Mouse (Mus musculus): Measurements from ENCODE around the gene Dgat2. TPM values are rescaled to one million over a fixed set of nuclear protein-coding genes. Genes with fewer than 3 reads are reported as not detected.
A peak's percentile ranks its signal among the peaks of the same experiment; 100 is the strongest.

Dgat2 gene
- total RNA-seq, 2 experiments from 2014 or later, result 0.42 to 2.8 TPM

DNA sequence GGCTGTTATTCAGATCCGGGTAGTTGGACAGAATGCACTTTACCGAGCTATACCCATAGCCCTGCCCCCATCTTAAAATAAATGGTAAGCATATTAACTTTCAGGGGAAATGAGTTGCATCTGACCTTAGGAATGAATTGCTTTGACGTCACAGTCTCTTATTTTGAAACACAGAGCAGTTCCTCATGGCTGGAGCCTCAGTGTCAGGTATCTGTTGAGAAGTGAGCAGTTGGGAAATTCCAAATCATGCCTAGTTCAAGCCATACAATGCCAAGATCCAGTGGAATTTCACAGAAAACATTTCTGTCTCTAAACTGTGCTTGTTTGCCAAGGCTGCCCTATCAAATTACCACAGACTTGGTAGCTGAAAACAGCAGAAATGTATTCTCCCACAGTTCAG is 39.3 kb downstream of the Dgat2 start:
- ATAC-seq (replicated peaks; ENCODE audit: low FRiP score, poor library complexity, severe bottlenecking), result no peak

DNA sequence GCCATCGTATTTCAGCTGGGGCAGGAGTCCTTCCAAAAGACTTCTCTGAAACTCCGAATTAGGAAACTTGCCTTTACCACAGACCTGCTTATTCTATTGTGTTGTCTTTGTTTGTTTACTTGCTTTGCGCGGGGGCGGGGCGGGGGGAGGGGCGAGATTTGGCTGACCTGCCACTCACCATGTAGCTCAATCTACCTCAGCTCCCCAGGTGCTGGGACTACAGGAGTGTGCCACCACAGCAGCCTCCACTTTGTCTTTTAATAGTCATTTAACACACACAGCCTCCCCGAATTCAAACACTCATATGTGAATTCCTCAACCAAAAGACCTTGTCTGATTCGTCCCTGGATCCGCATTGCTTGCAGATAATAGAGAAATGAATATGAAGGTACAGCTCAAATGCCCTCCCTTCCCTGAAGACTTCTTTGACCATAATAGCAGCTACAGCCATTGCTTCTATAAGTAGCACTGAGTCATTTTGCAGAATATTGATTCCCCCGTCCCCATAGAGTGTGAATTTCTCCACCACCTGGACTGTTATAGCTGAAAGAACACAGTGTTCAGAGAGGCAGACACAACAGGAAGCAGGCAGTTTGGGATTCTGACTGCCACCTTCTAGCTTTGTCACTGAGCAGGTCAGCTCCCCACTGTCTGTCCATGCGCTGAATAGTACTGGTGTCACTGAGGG is 40.5 kb downstream of the Dgat2 start:
- no peak for ATAC-seq (replicated peaks; ENCODE audit: low FRiP score, poor library complexity, severe bottlenecking)

DNA sequence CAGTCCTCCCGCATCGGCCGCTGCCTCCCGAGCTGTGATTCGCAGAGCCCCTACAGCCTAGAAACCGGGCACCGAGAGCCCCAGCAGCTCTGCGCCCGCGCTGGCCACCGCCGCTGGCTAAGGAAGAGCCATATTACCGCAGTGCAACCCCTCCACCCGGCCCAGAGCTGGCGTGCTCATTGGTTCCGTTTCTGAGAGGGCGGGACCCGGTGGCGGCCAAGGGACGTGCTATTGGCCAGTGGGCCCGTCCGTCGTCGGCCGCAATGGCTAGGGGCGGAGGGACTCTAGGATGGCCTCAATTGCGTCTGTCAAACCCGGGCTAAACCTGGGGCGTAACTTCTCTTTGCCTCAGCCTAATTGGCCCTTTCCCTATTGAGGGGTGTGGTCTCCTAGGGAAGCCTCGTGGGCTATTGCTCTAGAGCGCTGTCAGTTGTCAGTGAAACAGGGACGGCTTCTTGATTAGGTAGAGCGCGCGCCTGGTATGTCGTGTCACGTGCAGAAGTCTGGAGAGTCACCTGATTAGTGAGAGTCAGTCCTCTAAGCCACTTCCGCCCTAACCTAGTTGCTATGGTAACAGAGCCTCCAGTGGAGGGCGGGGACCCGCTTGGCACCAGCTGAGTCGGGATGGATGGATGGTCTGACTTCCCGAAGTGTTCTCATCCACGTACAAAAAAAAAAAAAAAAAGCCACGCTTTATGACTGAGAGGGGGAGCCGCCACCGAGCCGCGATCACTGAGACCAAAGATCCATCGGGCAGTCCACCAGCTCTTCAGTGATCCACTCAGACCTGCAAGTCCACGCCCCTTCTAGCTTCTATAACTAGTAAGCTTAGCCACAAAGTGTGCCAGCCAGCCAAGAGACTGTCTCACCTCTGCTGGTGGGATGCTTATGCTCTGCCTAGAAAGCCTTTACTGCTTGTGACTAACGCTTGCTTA is 41.3 kb downstream of the Dgat2 start, which contains the start of gene Uvrag:
TSS of gene Uvrag (minus strand) at position 158 of the 935 bp plus-strand sequence.
- ATAC-seq (replicated peaks; ENCODE audit: low FRiP score, poor library complexity, severe bottlenecking), result peak; percentile 98

DNA sequence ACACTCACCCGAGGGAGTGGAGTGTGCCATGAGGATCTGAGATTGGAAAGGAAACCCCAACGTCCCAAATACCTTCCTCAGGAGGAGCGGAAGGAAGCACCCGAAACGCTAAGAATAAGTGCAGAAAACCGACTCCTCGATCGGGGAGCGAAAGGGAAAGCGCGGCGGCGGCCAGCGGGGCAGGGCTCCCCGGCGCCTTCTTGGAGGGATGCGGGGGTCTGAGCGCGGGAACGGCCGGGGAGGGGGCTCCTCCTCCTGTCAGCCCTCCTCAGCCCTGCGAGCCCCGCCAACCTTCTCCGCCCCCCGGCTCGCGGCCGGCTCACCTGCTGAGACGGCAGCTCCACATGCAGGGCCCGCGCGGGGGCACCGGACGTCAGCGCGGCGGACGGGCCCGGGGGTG is 42.0 kb downstream of the Dgat2 start:
- no peak for ATAC-seq (replicated peaks; ENCODE audit: low FRiP score, poor library complexity, severe bottlenecking)

DNA sequence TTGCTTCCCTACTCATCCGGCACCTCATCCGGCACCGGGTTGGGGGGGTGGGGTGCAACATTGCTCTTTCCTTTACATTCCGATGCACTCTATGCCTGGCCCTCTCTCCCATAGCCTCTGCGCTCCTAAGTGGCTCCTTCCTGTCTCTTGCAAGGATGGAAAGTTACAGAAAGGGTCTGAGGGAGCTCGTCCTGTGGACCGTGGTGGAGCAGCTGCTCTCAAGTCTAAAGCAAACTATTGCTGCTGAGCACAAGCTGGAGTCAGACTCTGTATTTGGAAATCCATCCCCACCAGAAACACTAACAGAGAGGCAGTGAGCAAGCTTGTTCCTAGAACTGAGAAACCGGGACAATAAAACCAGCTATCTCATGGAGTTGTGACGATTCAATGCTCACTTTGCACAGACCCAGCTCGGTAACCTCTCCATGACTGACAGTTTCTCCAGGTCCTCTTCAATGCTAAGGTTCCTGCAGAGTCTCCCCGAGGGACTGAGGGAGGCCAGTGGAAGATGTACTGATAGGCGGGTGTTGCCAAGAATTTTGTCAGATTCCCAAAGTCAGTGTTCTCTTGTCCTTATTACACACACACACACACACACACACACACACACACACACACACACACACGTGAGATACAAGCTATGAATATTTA is 42.6 kb downstream of the Dgat2 start:
- ATAC-seq (replicated peaks; ENCODE audit: low FRiP score, poor library complexity, severe bottlenecking), result no peak

DNA sequence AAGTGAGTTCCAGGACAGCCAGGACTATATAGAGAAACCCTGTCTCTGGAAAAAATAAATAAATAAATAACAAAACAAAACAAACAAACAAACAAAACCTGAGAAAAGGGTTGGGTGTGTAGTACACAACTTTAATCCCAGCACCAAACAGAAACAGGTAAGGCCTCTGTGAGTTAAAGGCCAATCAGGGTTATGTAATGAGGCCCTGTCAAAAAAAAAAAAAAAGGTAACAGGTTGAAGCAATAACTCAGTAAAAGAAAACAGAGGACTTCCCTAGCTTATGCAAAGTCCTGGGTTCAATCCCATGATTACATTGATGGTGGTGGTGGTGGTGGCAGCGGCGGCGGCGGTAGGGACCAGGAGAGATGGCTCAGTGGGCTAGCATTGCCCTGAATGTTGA is 45.0 kb downstream of the Dgat2 start:
- no peak for ATAC-seq (replicated peaks; ENCODE audit: low FRiP score, poor library complexity, severe bottlenecking)

DNA sequence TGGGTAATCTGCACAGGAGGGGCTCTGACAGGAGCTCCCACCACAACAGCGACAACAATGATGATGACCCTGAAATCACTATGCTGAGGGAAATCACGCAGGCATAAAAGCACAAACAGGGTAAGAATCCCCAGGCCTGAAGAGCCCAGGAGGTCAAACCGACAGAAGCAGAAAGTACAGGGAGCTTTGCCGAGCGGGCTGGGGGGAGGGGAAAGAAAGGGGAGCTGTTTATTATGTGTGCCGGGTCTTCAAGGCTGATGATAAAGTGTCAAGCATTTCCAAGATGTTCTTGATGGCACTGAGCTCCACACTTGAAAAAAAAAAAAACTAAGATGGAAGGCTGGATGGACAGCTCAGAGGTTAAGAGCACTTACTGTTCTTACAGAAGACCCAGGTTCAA is 45.7 kb downstream of the Dgat2 start:
- no peak for ATAC-seq (replicated peaks; ENCODE audit: low FRiP score, poor library complexity, severe bottlenecking)

DNA sequence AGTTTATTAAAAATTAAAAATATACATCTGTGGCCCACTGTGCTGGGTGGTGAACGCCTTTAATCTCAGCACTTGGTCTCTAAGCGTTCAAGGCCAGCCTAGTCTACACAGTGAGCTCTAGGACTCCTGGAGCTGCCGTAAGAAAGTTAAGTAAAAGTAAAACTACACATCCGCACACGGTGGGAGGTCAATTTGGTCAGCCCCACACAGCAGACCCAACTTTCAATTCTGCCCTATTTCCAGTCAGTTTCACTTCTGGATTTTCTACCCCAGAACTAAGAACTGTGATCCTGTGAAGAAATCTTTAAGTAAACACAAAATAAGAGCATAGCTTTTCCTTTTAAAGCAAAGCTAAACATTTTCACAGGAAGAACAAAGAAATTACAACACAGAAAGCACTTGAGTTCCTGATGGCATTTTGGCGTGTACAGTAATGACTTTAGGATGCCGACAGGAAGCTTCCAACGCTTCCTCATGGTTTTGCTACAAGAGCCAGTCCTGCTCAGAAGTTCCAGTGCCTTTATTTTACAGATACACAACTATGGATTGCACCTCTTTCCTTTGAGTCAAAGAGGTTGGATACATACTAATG is 48.6 kb downstream of the Dgat2 start:
- no peak for ATAC-seq (replicated peaks; ENCODE audit: low FRiP score, poor library complexity, severe bottlenecking)

DNA sequence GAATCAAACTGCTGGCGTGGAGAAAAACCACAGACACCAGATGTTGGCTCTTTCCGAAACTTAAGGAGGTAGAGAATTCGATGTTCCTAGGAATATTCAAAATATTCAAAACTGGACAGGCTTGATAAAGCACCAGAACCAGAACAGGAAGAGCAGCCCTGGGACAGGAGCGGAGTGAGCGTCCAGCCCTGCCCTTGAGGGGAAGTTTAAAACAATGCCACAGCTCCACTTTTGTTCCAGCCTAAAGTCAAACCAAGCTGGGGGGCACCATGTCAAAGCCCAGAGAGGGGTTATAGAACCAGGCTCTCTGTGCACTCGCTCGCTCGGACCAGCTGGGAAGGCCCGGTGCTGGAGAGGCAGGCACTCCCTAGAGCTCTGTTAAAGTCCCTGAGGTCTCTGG is 49.9 kb downstream of the Dgat2 start:
- no peak for ATAC-seq (replicated peaks; ENCODE audit: low FRiP score, poor library complexity, severe bottlenecking)

DNA sequence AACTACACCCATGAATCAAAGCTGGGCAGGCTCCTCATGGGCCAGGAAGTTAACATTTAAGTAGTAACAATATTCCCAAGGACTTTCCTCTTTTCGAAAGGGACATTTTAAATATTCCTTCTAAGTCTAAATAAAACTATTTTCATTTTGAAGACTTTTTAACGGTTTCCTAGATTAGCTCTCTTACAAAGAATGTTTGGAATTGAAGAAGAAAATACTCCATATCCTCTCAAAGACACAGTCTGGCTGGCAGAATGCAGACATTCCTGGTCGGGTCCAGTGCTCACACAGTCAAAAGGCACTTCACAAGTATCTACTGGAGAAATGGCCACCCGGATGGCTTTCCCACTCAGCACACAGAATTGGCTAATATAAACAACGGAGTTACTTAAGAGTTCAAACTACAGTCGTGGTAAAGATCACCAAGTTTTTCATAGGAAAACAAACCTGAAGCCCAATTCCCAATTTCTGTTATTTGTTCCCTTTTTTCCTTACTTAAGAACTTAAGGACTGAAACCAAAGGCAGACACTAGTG is 50.6 kb downstream of the Dgat2 start:
- ATAC-seq (replicated peaks; ENCODE audit: low FRiP score, poor library complexity, severe bottlenecking), result no peak

DNA sequence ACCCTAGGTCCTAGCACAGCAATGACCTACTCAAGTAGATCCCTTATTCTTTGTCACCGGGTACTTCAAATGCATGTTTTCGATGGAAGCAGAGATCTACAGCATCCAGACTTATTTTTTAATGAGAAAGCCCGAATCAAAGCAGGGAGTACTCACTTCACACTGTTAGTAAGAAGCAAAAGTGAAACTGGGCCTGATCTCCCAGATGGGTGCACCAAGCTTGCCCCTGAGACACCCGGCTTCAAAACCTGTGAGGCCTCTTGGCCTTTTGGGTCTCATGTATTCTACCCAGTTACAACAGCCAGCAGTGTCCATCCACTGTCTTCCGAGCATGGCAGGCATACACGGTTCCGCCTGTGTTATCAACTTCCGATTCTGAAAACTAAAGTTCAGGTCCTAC is 53.6 kb downstream of the Dgat2 start:
- no peak for ATAC-seq (replicated peaks; ENCODE audit: low FRiP score, poor library complexity, severe bottlenecking)

DNA sequence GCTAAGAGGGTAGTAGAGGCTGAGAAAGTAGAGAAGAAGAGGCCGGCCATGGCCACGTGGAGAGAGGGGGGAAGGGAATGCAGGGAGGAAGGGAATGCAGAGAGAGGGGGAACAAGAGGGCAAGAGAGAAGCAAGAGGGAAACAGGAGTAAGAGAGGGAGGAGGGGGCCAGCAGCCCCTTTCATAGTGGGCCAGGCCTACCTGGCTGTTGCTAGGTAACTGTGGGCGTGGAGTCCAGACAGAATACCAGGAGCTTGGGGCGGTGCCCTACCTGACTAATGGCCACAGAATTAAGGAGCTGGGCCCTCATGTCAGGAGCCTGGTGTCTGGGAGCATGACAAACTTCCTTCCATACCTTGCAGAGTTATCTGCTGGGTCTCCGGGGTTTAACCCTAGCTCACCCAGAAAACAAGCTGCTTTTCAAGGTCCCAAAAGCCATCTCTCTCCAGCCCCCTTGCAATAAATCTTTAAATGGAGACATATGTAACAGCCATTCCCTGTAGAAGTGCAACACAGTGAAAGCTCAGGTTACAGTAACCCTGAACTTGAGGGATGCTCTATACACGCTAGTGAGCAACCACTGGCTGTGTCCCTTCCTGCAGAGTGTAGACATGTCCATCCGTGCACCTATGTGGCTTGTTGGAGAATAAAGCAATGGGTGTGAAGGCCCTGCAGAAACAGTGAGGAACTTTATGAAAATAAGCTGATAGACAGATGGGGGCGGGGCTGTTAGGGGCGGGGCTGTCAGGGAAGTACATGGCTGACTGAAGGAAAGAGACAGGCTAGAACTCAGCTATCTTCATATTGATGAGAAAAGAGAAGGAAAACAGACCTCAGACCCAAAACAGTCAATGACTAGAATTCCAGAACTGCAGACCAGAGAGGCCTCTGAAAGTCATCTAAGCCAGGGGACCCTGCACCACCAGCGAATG is 54.2 kb downstream of the Dgat2 start:
- no peak for ATAC-seq (replicated peaks; ENCODE audit: low FRiP score, poor library complexity, severe bottlenecking)

DNA sequence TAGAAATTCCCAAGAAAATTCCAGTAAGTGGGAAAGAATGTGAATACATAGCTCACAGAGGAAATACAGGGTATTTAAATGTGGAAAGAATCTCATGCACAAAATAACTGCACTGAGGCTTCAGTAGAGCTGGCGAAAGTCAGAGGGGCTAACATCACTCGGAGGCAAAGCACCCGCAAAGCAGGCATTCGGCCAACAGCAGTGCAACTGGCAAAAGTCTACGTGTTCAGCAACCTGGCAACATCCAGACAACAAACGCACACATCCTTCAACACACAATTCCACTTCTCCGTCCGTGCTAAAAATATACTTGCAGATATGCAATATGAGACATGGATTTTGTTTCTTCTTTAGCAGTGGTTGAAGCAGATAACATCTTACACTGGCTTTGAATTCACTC is 56.5 kb downstream of the Dgat2 start:
- no peak for ATAC-seq (replicated peaks; ENCODE audit: low FRiP score, poor library complexity, severe bottlenecking)

DNA sequence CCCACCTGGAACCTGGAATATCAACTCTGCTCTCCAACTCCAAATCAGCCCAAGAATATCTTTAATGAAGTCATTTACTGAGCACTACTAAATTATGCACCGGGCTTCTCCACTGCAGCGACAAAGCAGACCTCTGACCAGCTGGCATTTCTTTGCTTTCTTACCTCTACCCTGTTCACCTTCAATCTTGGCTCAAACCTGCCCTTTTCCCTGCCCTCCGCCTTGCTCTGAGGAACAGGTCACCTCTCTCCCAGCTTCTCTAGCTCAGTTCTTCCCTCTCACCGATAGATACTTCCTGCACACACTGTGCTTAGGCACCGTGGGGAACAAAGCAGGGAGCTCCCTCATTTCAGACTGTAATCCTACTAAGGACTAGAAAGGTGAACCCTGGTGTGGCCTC is 59.9 kb downstream of the Dgat2 start:
- no peak for ATAC-seq (replicated peaks; ENCODE audit: low FRiP score, poor library complexity, severe bottlenecking)

DNA sequence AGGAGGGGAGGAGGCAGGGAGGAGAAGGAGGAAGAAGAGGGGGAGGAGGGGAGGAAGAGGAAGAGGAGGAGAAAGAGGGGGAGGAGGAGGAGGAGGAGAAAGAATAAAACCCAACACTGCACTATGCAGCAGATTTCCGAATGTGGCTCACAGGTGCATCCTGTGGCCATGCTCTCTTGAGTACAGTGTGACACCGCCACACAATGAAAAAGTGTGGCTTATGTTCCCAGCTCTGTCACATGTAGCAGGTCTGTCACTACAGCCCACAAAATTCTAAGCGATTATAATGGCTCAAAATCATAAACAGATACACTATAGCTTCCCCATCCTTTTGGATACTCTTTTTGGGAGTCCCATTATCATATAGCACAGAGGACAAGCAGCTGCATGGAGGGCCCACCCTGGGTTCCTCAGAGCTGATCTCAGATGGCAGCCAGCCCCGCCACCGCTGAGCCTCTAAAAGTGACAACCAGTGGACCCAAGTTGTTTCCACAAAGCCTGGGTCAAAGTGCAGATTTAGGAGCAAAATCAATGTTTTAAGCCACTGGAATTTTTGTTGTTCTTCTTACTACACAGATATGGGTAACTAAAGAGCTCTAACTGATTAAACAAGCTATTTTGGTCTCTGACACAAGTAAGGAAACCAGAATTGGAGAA is 61.5 kb downstream of the Dgat2 start:
- ATAC-seq (replicated peaks; ENCODE audit: low FRiP score, poor library complexity, severe bottlenecking), result no peak

DNA sequence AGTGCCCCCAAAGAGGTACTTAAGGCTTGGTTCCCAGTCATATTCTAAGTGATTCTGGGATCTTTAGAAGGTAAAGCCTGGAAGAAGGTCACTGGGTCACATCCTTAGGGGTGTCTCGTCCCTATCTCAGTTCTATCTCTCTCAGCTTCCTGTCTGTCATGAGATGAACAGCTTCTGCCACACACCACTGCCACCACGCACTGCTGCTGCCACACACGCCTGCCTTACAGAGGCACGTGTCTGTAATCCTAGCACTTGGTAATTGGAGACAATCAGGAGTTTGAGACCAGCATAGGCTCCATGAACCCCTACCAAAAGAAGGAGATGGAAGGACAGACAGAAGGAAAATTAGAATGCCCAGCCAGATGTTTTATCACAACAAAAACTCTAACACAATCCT is 62.4 kb downstream of the Dgat2 start:
- ATAC-seq (replicated peaks; ENCODE audit: low FRiP score, poor library complexity, severe bottlenecking), result no peak

DNA sequence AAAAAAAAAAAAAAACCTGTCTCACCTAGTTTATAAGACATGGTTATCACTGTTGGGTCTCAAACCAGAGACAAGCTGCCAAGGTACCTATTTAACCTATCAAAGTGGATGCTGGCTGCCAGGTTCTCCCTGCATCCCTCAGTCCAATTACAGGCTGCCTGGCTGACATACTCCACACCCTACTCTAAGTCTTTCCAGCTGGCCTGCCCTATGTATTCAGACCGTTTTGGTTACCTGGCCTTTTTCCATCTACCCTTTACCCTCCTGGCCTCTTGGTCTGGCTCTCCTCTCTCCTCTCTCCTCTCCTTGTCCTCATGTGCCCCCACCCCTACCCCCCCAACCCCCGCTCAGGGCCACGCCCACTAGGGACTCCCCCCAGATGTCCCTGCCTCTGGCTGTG is 65.7 kb downstream of the Dgat2 start:
- no peak for ATAC-seq (replicated peaks; ENCODE audit: low FRiP score, poor library complexity, severe bottlenecking)

DNA sequence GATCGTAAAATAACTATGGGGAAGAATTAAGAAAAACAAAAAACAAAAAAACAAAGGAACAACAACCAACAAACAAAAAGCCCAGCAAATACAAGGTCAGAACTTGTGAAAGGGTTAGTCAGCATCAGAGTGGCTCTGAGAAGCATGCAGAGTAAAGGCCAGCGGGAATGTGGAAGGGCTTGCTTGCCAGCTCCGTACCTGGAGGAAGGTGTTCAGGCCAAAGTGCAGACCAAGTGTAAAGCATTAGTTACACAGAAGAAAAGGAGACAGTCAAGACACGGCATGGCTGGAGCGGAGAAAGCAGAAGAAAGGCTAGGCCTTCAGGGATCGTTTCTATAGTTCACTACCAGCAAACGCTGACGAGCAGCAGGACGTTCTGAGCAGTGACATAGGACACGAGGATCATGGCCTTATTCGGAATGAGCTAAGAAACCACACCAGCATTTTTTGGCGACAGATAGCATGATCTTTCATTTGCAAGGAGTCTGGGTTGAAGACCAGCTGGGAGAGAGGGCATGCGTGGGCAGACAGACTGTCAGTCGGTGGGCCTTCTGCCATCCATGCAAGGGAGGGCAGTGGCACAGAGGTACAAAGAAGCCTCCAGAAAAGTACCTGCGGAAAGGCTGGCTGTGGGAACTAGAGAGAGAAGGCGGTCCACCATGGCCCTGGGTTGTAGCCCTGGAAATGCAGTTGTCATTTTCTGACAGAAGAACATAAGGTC is 68.4 kb downstream of the Dgat2 start:
- ATAC-seq (replicated peaks; ENCODE audit: low FRiP score, poor library complexity, severe bottlenecking), result no peak
